Mouse (Mus musculus): ENCODE data around the gene Iqgap2. TPM values are rescaled to one million over a fixed set of nuclear protein-coding genes. Genes with fewer than 3 reads are reported as not detected.

Iqgap2 gene
- polyA plus RNA-seq, 1 experiment from 2014 or later, result 8.5 TPM

DNA sequence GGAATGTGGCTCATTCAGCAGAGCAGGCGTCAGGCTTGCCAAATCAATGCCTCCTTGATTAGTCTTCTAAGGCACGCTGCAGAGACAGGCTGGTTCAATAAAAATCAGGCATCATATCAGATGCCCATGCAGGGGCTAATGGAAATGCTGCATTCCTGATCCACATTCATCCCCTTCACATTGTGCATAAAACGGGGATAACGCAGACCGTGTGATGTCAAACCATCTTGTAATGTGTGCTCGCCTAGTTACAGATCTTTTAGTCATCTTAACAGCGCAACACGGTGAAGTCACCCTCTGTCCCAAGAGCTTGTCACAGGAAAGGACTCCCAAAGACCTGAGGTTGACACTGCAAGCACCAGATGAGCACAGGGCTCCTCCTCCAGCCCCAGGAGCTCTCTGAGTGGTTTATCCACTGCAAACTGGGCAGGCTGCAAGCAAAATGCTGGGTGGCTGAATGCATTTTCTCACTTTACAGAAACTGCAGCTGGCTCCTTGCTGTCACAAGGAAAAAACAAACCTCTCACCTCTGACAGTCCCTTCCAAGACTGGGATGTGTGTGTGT, 1.7 kb downstream of the Iqgap2 start:
- H3K9ac ChIP-seq (ENCODE audit: low read depth, low read length), result no peak overlapping the region
- WGBS (ENCODE audit: insufficient replicate concordance), result 21% methylated on average over 8 of the region's 8 CpGs
- no peak for ATAC-seq (replicated peaks; ENCODE audit: insufficient number of reproducible peaks, low FRiP score, low TSS enrichment)
- H3K27me3 ChIP-seq (ENCODE audit: control insufficient read depth, insufficient read depth, low read length), result no peaks in the 10 kb centered on the region
- H3K4me2 ChIP-seq, result peak overlapping the region; percentile 100
- H3K4me3 ChIP-seq (ENCODE audit: low read depth, low read length), result peak overlapping the region; percentile 9; the same call in 1 of the 2 replicates
- 0 out of 2 replicates have a peak, but pooled peaks cover 2% of the 10 kb centered on the region for H3K4me1 ChIP-seq (ENCODE audit: control insufficient read depth, insufficient read depth, low read length)
- H3K27ac ChIP-seq (ENCODE audit: low read depth, low read length), result no peak overlapping the region
- no peaks in the 10 kb centered on the region for H3K9me3 ChIP-seq (replicated peaks; ENCODE audit: control insufficient read depth, low read length)
- H3K36me3 ChIP-seq (ENCODE audit: control insufficient read depth, insufficient read depth, low read length), result no peaks in the 10 kb centered on the region

- Histone ChIP-seq H3K27me3 (ENCODE audit: control insufficient read depth, insufficient read depth, low read length) (no peaks in the 10 kb centered on the region), H3K36me3 (ENCODE audit: control insufficient read depth, insufficient read depth, low read length) (no peaks in the 10 kb centered on the region), H3K9me3 (replicated peaks; ENCODE audit: control insufficient read depth, low read length) (no peaks in the 10 kb centered on the region), H3K4me3 (ENCODE audit: low read depth, low read length) (no peak overlapping the region), H3K4me1 (ENCODE audit: control insufficient read depth, insufficient read depth, low read length) (0 out of 2 replicates have a peak, but pooled peaks cover 2% of the 10 kb centered on the region), H3K27ac (ENCODE audit: low read depth, low read length) (no peak overlapping the region), H3K4me2 (no peak overlapping the region), H3K9ac (ENCODE audit: low read depth, low read length) (no peak overlapping the region)
- 87% methylated on average over 10 of the region's 10 CpGs for WGBS (ENCODE audit: insufficient replicate concordance)
- no peak for ATAC-seq (replicated peaks; ENCODE audit: insufficient number of reproducible peaks, low FRiP score, low TSS enrichment)
These were observed 2.4 kb downstream of the Iqgap2 start for GRCm38 (mm10) chr13:95889366-95889765.

DNA sequence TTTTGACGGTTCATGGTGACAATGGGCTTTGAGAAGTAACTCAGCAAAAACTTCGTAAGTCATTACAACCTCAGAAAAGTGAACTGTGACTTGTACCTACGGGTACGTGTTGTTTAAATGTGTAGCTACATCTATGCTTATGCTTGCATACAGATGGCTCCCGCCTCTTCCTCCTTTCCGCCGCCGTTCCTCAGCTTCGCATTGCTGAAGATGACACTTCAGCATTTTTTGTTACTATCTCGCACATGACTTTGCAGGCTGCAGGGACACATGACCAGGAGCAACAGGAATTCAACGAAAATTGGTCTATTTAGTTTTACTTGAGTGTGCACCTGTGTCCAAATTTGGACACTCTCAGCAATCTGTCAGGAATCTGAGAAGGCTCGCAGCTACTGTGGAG, 3.1 kb downstream of the Iqgap2 start:
- Histone ChIP-seq H3K27me3 (ENCODE audit: control insufficient read depth, insufficient read depth, low read length) (no peaks in the 10 kb centered on the region), H3K4me3 (ENCODE audit: low read depth, low read length) (no peak overlapping the region), H3K9ac (ENCODE audit: low read depth, low read length) (no peak overlapping the region), H3K9me3 (replicated peaks; ENCODE audit: control insufficient read depth, low read length) (no peaks in the 10 kb centered on the region), H3K4me1 (ENCODE audit: control insufficient read depth, insufficient read depth, low read length) (0 out of 2 replicates have a peak, but pooled peaks cover 2% of the 10 kb centered on the region), H3K36me3 (ENCODE audit: control insufficient read depth, insufficient read depth, low read length) (no peaks in the 10 kb centered on the region), H3K27ac (ENCODE audit: low read depth, low read length) (no peak overlapping the region), H3K4me2 (no peak overlapping the region)
- no peak for ATAC-seq (replicated peaks; ENCODE audit: insufficient number of reproducible peaks, low FRiP score, low TSS enrichment)
- WGBS (ENCODE audit: insufficient replicate concordance), result 90% methylated on average over 12 of the region's 12 CpGs

DNA sequence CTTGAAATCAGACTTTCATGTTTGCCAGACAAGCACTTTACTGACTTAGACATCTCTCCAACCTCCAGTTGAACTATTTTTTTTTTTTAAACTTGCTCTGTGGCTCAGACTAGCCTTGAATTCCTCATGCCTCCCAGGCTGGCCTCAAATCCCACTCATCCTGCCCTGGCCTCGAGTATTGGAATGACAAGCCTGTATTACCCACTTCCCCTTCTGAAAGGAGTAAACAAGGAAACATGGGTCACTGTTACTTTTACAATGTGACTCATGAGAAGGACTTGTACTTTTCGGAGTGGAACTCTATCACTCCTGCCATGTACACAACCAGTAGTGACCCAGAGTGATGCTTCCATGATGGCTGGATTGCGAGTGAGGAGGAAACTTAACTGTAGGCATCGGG, 3.6 kb downstream of the Iqgap2 start:
- no peak overlapping the region for H3K9ac ChIP-seq (ENCODE audit: low read depth, low read length)
- no peaks in the 10 kb centered on the region for H3K27me3 ChIP-seq (ENCODE audit: control insufficient read depth, insufficient read depth, low read length)
- no peak overlapping the region for H3K4me2 ChIP-seq
- ATAC-seq (replicated peaks; ENCODE audit: insufficient number of reproducible peaks, low FRiP score, low TSS enrichment), result no peak
- 74% methylated on average over 4 of the region's 4 CpGs for WGBS (ENCODE audit: insufficient replicate concordance)
- no peak overlapping the region for H3K27ac ChIP-seq (ENCODE audit: low read depth, low read length)
- 0 out of 2 replicates have a peak, but pooled peaks cover 2% of the 10 kb centered on the region for H3K4me1 ChIP-seq (ENCODE audit: control insufficient read depth, insufficient read depth, low read length)
- H3K4me3 ChIP-seq (ENCODE audit: low read depth, low read length), result no peak overlapping the region
- H3K9me3 ChIP-seq (replicated peaks; ENCODE audit: control insufficient read depth, low read length), result no peaks in the 10 kb centered on the region
- no peaks in the 10 kb centered on the region for H3K36me3 ChIP-seq (ENCODE audit: control insufficient read depth, insufficient read depth, low read length)

- no peak overlapping the region for H3K27ac ChIP-seq (ENCODE audit: low read depth, low read length)
- H3K27me3 ChIP-seq (ENCODE audit: control insufficient read depth, insufficient read depth, low read length), result no peaks in the 10 kb centered on the region
- no peaks in the 10 kb centered on the region for H3K9me3 ChIP-seq (replicated peaks; ENCODE audit: control insufficient read depth, low read length)
- no peak overlapping the region for H3K4me3 ChIP-seq (ENCODE audit: low read depth, low read length)
- ATAC-seq (replicated peaks; ENCODE audit: insufficient number of reproducible peaks, low FRiP score, low TSS enrichment), result no peak
- H3K4me1 ChIP-seq (ENCODE audit: control insufficient read depth, insufficient read depth, low read length), result 0 out of 2 replicates have a peak, but pooled peaks cover 2% of the 10 kb centered on the region
- WGBS (ENCODE audit: insufficient replicate concordance), result 78% methylated on average over 7 of the region's 7 CpGs
- no peaks in the 10 kb centered on the region for H3K36me3 ChIP-seq (ENCODE audit: control insufficient read depth, insufficient read depth, low read length)
- H3K4me2 ChIP-seq, result no peak overlapping the region
- no peak overlapping the region for H3K9ac ChIP-seq (ENCODE audit: low read depth, low read length)
These were observed 4.3 kb downstream of the Iqgap2 start for GRCm38 (mm10) chr13:95887375-95887774.

DNA sequence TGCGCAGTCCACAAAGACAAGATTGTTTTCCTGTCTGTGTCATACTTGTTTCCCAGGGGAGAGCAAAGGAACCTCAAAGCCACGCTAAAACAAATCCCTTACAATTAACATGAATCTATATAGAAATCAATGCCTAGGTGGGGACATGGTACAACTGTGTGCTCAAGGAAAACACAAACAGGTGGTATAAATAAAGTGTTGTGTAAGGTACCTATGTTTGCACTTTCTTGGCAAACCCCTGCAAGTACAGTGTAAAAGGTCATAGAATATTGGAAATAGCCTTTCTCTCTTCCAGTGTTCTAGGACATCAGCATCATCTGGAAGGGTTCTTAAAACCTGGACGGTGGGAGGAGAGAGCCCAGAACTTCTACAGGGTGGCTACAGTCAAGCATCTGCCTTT, 7.3 kb downstream of the Iqgap2 start:
- Histone ChIP-seq H3K4me2 (no peak overlapping the region), H3K9me3 (replicated peaks; ENCODE audit: control insufficient read depth, low read length) (no peaks in the 10 kb centered on the region), H3K36me3 (ENCODE audit: control insufficient read depth, insufficient read depth, low read length) (no peaks in the 10 kb centered on the region), H3K4me1 (ENCODE audit: control insufficient read depth, insufficient read depth, low read length) (no peaks in the 10 kb centered on the region), H3K9ac (ENCODE audit: low read depth, low read length) (no peak overlapping the region), H3K4me3 (ENCODE audit: low read depth, low read length) (no peak overlapping the region), H3K27ac (ENCODE audit: low read depth, low read length) (no peak overlapping the region), H3K27me3 (ENCODE audit: control insufficient read depth, insufficient read depth, low read length) (no peaks in the 10 kb centered on the region)
- WGBS (ENCODE audit: insufficient replicate concordance), result 83% methylated on average over 3 of the region's 3 CpGs
- no peak for ATAC-seq (replicated peaks; ENCODE audit: insufficient number of reproducible peaks, low FRiP score, low TSS enrichment)

DNA sequence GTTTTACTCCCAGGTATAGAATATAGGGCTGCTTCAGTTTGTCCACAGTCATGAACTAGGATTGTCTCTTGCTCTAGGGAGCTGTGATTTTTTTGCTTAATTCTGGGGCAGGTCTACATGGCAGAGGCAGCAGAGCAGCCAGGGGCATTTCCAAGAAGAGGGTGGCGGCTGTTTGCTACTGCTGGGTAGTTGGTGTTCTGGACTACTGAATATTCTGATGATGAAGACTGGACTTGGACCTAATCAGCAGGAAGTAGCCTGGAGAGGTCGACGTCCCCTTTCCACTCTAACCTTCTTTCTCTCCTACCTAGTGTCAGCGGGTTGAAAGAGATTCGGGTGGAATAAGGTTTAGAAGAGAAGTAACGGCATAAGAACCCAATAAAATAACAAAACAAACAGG, 9.7 kb downstream of the Iqgap2 start:
- Histone ChIP-seq H3K27ac (ENCODE audit: low read depth, low read length) (no peak overlapping the region), H3K36me3 (ENCODE audit: control insufficient read depth, insufficient read depth, low read length) (no peaks in the 10 kb centered on the region), H3K4me1 (ENCODE audit: control insufficient read depth, insufficient read depth, low read length) (no peaks in the 10 kb centered on the region), H3K9me3 (replicated peaks; ENCODE audit: control insufficient read depth, low read length) (no peaks in the 10 kb centered on the region), H3K27me3 (ENCODE audit: control insufficient read depth, insufficient read depth, low read length) (no peaks in the 10 kb centered on the region), H3K4me2 (no peak overlapping the region), H3K4me3 (ENCODE audit: low read depth, low read length) (no peak overlapping the region), H3K9ac (ENCODE audit: low read depth, low read length) (no peak overlapping the region)
- WGBS (ENCODE audit: insufficient replicate concordance), result 79% methylated on average over 6 of the region's 6 CpGs
- no peak for ATAC-seq (replicated peaks; ENCODE audit: insufficient number of reproducible peaks, low FRiP score, low TSS enrichment)

DNA sequence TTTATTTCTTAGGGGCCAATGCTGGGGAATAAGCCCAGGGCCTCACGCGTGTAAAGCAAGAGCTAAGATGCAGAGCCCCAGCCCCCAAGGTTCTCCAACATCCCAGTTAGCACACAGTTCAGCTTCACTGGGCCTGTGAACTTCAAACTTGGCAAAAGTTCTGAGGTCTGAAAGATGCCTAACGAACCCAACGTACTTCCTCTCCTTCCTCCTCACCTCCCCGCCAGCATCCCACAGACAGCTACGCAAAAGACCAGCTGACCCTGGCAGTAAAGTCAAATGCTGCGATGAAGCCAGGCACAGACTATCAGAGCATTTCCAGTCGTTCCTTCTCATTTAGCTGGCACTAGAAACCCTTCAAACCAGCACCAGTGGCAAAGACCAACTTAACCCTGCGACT, 10.3 kb downstream of the Iqgap2 start:
- Histone ChIP-seq H3K27ac (ENCODE audit: low read depth, low read length) (no peak overlapping the region), H3K4me3 (ENCODE audit: low read depth, low read length) (no peak overlapping the region), H3K9ac (ENCODE audit: low read depth, low read length) (no peak overlapping the region), H3K36me3 (ENCODE audit: control insufficient read depth, insufficient read depth, low read length) (no peaks in the 10 kb centered on the region), H3K9me3 (replicated peaks; ENCODE audit: control insufficient read depth, low read length) (no peaks in the 10 kb centered on the region), H3K4me1 (ENCODE audit: control insufficient read depth, insufficient read depth, low read length) (no peaks in the 10 kb centered on the region), H3K4me2 (no peak overlapping the region), H3K27me3 (ENCODE audit: control insufficient read depth, insufficient read depth, low read length) (no peaks in the 10 kb centered on the region)
- 90% methylated on average over 9 of the region's 9 CpGs for WGBS (ENCODE audit: insufficient replicate concordance)
- ATAC-seq (replicated peaks; ENCODE audit: insufficient number of reproducible peaks, low FRiP score, low TSS enrichment), result no peak

- WGBS (ENCODE audit: insufficient replicate concordance), result 71% methylated on average over 6 of the region's 6 CpGs
These were observed 11.1 kb downstream of the Iqgap2 start for GRCm38 (mm10) chr13:95880633-95881032.

More at GRCm38 (mm10) chr13:95880633-95881032, 11.1 kb downstream of the Iqgap2 start:
- Histone ChIP-seq H3K9me3 (replicated peaks; ENCODE audit: control insufficient read depth, low read length) (no peaks in the 10 kb centered on the region), H3K27ac (ENCODE audit: low read depth, low read length) (no peak overlapping the region), H3K4me1 (ENCODE audit: control insufficient read depth, insufficient read depth, low read length) (no peaks in the 10 kb centered on the region), H3K4me2 (no peak overlapping the region), H3K27me3 (ENCODE audit: control insufficient read depth, insufficient read depth, low read length) (no peaks in the 10 kb centered on the region), H3K9ac (ENCODE audit: low read depth, low read length) (no peak overlapping the region), H3K36me3 (ENCODE audit: control insufficient read depth, insufficient read depth, low read length) (no peaks in the 10 kb centered on the region), H3K4me3 (ENCODE audit: low read depth, low read length) (no peak overlapping the region)
- ATAC-seq (replicated peaks; ENCODE audit: insufficient number of reproducible peaks, low FRiP score, low TSS enrichment), result no peak

Data from heart, embryonic 11.5 days (tissue).